Mouse (Mus musculus) liver, adult 2 months (tissue): Measurements from ENCODE around the gene Hras.

Experiments used
- CTCF ChIP-seq: fragments of 200-500 bp; IDR thresholded peaks from 2 replicates; pipeline ENCODE4 v1.5.1; 2011; ENCODE audit warnings: low read depth, low read length, control low read depth
- POLR2A ChIP-seq: fragments of 200-500 bp; IDR thresholded peaks from 2 replicates; pipeline ENCODE4 v1.6.1; 2011; ENCODE audit warnings: low read length, control low read depth; ENCODE audit not compliant: insufficient read depth; ENCODE audit errors: extremely low read depth

DNA sequence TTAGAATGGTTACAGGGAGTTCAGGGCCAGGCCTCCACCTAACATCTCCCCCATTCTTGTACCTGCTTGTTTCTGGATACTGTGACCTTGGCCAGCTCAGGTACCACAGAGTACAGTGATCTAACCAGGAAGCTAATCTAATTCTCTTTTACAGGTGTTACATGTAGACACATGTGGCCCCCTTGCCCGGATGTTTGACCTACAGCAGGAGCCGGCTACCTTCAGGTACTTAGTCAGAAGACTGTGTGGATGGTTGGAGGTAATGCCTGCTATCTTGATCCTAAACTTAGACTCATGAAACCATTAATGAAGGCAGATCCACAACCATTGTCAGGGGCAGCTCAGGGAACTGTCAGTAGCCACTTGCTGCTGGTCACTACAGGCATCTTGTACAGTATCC, 1.9 kb upstream of the Hras start:
- no peak for TF ChIP-seq POLR2A
- no peak for TF ChIP-seq CTCF
